Mouse (Mus musculus) forebrain, embryonic 11.5 days (tissue): ENCODE data around the gene C2cd5. TPM values are rescaled to one million over a fixed set of nuclear protein-coding genes. Genes with fewer than 3 reads are reported as not detected.
"Not testable (repeated sequence)": the region's sequence is repeated elsewhere in the genome, so short reads cannot be mapped to it uniquely, and the experiment has no call there.

Experiments used
- ATAC-seq: fragments of 200-750 bp; cut with Nextera tagmentation; replicated peaks from 2 replicates; pipeline ENCODE4 v1.8.0; 2017; ENCODE audit warnings: moderate TSS enrichment; ENCODE audit not compliant: low FRiP score
- DNase-seq: peaks from one replicate; pipeline ENCODE4 v3.0.0-alpha.2; 2017; ENCODE audit warnings: low spot score
- H3K27ac ChIP-seq: fragments of 300-500 bp; sonication (generic); 2 replicates; pipeline ENCODE4 v1.5.1; 2014; ENCODE audit warnings: low read depth, low read length
- H3K27me3 ChIP-seq: fragments of 300-500 bp; sonication (generic); 2 replicates; pipeline ENCODE4 v1.6.1; 2014; ENCODE audit warnings: mild to moderate bottlenecking, low read length, mixed read lengths; ENCODE audit not compliant: control insufficient read depth, insufficient read depth
- H3K36me3 ChIP-seq: fragments of 300-500 bp; sonication (generic); 2 replicates; pipeline ENCODE4 v1.6.1; 2014; ENCODE audit warnings: mild to moderate bottlenecking, low read length, moderate library complexity, mixed read lengths; ENCODE audit not compliant: control insufficient read depth, insufficient read depth
- H3K4me1 ChIP-seq: fragments of 300-500 bp; sonication (generic); replicated peaks from 2 replicates; pipeline ENCODE4 v1.6.1; 2014; ENCODE audit warnings: low read length, mixed read lengths; ENCODE audit not compliant: control insufficient read depth, insufficient read depth
- H3K4me2 ChIP-seq: fragments of 300-500 bp; sonication (generic); 2 replicates; pipeline ENCODE4 v1.6.1; 2014; ENCODE audit warnings: low read depth, mild to moderate bottlenecking, low read length, moderate library complexity, mixed read lengths; ENCODE audit not compliant: severe bottlenecking
- H3K4me3 ChIP-seq: fragments of 300-500 bp; sonication (generic); 2 replicates; pipeline ENCODE4 v1.5.1; 2014; ENCODE audit warnings: low read depth, low read length
- H3K9ac ChIP-seq: fragments of 300-500 bp; sonication (generic); 2 replicates; pipeline ENCODE4 v1.6.1; 2014; ENCODE audit warnings: low read length
- H3K9me3 ChIP-seq: fragments of 300-500 bp; sonication (generic); 2 replicates; pipeline ENCODE4 v1.6.1; 2016; ENCODE audit warnings: low read length, mixed read lengths; ENCODE audit not compliant: control insufficient read depth
- WGBS: fragments of 180-500 bp; shearing (Covaris S2); extraction: QIAGEN DNeasy Blood & Tissue Kit; methylation state at CpG from one replicate; pipeline ENCODE4 v1.1.7; 2014; 5-methylcytosine and 5-hydroxymethylcytosine counted together
- polyA plus RNA-seq: library from polyadenylated mRNA; unstranded; fragments of >200 nt; fragmentation: Nextera tagmentation; extraction: Ambion mirVana; gene quantifications from 2 replicates; pipeline ENCODE4 v1.2.1, GENCODE M21; 2014

C2cd5 gene
- polyA plus RNA-seq, 1 experiment from 2014 or later: 37.5 TPM

DNA sequence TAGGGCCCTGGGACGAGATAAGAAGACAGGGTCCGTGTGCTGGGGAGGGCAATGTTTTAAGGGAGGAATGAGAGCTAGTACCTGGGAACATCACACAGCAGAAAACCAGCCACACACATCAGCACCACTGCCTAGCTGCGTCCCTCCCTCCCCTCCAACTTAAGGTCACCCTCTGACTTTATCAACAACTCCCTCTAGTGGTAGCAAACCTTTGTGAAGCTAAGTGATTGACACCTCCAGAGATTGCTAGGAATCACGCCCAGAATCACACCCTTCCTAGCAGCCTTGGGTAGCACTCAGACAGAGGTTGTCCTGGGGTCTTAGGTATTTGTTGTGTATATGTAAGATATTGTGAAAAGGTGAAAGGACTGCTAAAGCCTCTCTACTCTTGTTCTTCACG, 79.3 kb downstream of the C2cd5 start:
- ATAC-seq (no peak), DNase-seq (no peak)
- no peak overlapping the region for H3K4me2 ChIP-seq

DNA sequence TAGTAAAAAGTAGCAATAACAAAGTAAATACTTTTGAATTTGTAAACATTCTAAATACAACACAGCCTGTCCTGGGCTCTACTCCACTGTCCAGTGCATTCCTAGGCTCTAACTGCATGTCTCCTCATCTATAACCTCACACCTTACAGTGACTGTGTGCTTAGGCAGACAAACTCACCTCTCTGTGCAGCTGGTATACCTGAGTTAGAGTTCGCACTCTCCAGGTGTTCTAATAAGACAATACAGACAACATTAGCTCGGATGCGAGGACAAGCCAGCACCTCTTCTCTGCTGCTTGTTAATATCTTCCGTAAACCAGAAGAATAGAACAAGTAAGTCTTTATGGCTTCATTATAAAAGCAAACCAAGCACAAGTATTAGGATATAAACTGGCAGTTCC, 79.8 kb downstream of the C2cd5 start:
- Histone ChIP-seq H3K4me1 (no peaks in the 10 kb centered on the region), H3K9me3 (no peaks in the 10 kb centered on the region), H3K27ac (no peak overlapping the region), H3K4me3 (no peak overlapping the region), H3K4me2 (no peak overlapping the region), H3K9ac (no peak overlapping the region), H3K27me3 (no peaks in the 10 kb centered on the region), H3K36me3 (no peaks in the 10 kb centered on the region)
- DNase-seq (no peak), ATAC-seq (no peak)
- 98% methylated on average over 4 of the region's 4 CpGs for WGBS

More for the DNA sequence above, 79.3 kb downstream of the C2cd5 start:
- 65% methylated on average over 5 of the region's 5 CpGs for WGBS
- Histone ChIP-seq H3K36me3 (no peaks in the 10 kb centered on the region), H3K27me3 (no peaks in the 10 kb centered on the region), H3K27ac (no peak overlapping the region), H3K9me3 (no peaks in the 10 kb centered on the region), H3K4me3 (no peak overlapping the region), H3K4me1 (no peaks in the 10 kb centered on the region), H3K9ac (no peak overlapping the region)

DNA sequence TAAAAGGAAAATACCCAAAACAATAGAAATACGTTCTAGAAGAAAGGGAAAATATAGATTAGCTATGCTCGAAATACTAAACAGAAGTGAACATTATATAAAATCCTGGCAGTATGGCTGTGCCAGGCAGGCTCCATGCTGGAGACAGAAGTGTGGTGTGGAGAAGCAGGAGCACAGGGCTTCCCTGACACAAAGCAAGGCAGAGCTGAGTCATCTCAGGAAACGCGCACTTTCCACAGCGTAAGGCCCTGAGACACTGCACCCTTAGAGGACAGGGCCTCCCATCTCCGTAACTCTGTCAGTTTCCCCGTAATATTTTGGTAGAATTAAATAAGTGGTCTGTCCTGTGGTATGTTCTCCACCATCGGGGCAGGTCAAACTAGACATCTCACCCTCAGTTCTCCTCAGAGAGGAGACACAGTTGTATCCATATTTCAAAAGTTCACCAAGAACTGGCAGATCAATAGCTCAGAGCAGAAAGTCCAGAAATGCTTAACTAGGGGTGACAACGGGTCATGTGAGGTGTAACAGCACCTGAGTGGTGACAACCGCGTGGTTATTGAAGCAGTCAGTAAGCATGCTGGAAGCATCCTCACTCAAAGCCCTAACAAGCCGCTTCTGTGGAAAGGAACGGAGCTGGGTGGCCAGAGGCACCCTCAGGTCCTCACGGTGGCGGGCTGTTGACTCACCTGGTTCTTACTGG, 87.3 kb downstream of the C2cd5 start:
- H3K4me3 ChIP-seq: no peak overlapping the region
- no peak overlapping the region for H3K4me2 ChIP-seq
- DNase-seq (peak; percentile 41), ATAC-seq (no peak)
- H3K27me3 ChIP-seq: no peaks in the 10 kb centered on the region
- H3K27ac ChIP-seq: no peak overlapping the region
- no peaks in the 10 kb centered on the region for H3K36me3 ChIP-seq
- H3K9me3 ChIP-seq: no peaks in the 10 kb centered on the region
- WGBS: 93% methylated on average over 15 of the region's 15 CpGs
- H3K4me1 ChIP-seq: no peaks in the 10 kb centered on the region
- H3K9ac ChIP-seq: no peak overlapping the region

DNA sequence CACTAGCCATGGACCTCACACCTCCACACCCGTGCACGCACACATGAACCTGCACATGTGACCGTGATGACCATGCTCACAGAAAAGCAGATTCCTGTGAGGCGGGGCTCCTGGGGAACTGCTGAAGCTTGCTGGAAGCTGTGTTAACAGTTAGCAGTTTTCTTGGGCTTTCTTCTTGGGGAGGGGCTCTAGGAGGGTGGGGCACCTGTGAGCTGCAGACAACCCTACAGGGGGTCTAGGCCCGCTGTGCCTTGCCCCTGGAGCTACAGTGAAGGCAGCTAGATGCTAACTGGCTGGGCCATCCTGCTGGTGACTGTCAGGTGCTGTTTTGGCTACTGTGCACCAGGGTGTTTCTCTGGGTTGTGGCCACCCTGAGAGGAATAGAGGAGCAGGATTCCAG, 91.1 kb downstream of the C2cd5 start:
- peak; percentile 34 for DNase-seq
- Histone ChIP-seq H3K4me3 (no peak overlapping the region), H3K4me1 (no peaks in the 10 kb centered on the region), H3K4me2 (no peak overlapping the region), H3K9ac (no peak overlapping the region), H3K36me3 (no peaks in the 10 kb centered on the region), H3K9me3 (no peaks in the 10 kb centered on the region), H3K27ac (no peak overlapping the region), H3K27me3 (no peaks in the 10 kb centered on the region)
- no peak for ATAC-seq
- WGBS: 89% methylated on average over 5 of the region's 5 CpGs

DNA sequence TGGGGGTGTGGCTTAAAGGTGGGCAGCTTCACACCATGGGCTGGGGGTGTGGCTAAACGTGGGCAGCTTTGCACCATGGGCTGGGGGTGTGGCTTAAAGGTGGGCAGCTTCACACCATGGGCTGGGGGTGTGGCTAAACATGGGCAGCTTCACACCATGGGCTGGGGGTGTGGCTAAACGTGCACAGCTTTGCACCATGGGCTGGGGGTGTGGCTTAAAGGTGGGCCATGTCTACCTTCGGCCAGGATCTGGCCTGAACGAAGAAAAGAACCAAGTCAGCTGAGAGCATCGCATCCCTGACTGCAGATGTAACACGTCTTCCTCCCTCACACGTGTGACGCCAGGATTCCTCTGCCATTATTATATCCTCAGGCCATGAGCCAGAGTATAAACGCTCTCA, 94.7 kb downstream of the C2cd5 start:
- not testable (repeated sequence) for H3K4me3 ChIP-seq, ATAC-seq, H3K27me3 ChIP-seq, H3K4me1 ChIP-seq, H3K9me3 ChIP-seq, H3K27ac ChIP-seq, H3K36me3 ChIP-seq, H3K9ac ChIP-seq, H3K4me2 ChIP-seq
- DNase-seq: peak; percentile 30
- WGBS: 91% methylated on average over 9 of the region's 9 CpGs

DNA sequence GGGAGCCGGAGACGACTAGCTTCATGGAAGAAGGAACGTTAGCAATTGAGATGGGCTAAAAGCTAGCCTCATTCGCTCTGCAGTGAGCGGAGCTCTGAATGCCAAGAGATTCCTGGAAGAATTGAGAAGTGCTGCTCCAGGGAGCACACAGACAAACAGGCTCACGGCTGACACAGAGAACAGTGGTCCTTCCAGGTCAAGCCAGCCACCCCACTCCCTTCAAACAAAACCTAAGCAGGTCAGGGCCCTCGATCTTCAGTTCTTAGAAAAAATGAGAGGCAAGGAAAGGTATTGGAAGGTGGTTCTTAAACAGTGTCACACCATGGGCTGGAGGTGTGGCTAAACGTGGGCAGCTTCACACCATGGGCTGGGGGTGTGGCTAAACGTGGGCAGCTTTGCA, 95.1 kb downstream of the C2cd5 start:
- H3K9me3 ChIP-seq: no peaks in the 10 kb centered on the region
- no peaks in the 10 kb centered on the region for H3K4me1 ChIP-seq
- H3K4me3 ChIP-seq: no peak overlapping the region
- H3K4me2 ChIP-seq: no peak overlapping the region
- no peak for ATAC-seq
- WGBS: 80% methylated on average over 9 of the region's 9 CpGs
- no peaks in the 10 kb centered on the region for H3K36me3 ChIP-seq
- no peaks in the 10 kb centered on the region for H3K27me3 ChIP-seq
- H3K27ac ChIP-seq: no peak overlapping the region
- H3K9ac ChIP-seq: no peak overlapping the region
- peak; percentile 16 for DNase-seq

DNA sequence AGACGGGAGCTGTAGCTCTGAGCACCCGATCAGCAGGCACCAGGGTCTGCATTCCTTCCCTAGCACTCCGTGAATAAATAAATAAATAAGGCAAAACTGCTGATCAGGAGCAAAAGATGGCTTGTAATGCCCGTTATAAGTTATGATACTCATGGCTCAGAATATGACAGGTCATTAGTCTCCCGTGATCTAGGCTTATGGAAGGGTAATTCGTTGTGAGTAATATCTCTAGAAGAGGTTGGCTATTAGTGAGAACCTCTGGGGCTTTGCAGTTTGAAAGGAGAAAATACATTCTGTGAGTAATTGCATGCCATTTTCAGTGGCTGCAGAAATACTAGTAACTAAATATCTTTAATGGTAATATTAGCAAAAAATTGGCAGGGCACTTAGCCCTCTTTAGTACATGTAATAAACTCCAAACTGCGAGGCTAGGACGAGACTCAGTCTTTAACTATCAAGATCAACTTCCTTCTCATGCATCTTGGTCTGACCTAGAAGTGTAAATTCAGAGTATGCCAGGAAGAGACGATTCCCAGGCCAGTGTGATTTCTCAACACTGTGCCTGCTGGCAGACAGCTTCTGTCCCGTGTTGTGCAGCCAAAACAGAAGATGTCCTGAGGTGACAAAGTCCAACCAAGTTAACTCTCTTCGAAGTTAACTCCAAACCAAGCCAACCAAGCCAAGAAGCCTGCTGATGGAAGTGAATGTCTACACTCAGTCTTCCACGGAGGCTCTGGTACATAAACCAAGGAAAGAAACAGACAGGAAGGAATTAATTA, 101.5 kb downstream of the C2cd5 start:
- Histone ChIP-seq H3K4me3 (no peak overlapping the region), H3K4me2 (no peak overlapping the region), H3K4me1 (no peaks in the 10 kb centered on the region; the same call in 1 of the 2 replicates), H3K9me3 (no peaks in the 10 kb centered on the region), H3K36me3 (no peaks in the 10 kb centered on the region), H3K27me3 (no peaks in the 10 kb centered on the region), H3K27ac (no peak overlapping the region), H3K9ac (no peak overlapping the region)
- DNase-seq (peak; percentile 33), ATAC-seq (no peak)
- 85% methylated on average over 12 of the region's 12 CpGs for WGBS

DNA sequence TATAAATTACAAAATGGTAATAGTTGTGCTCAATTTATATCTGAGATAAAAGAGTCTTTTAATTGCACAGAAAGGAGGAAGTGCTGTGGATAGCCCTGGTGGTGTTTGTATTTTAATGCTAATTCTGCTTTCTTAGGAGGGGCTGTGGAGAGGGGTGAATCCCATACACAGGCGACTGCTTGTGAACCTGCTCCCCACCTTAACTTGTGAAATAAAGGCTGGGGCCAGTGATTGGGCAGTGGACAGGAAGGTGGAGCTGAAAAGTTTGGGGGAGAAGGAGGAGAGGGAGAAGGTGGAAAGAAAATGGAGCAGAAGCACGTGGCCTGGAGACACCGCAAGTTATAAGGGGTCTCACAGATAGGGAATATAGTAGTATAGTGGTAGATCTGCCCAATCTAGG, 103.1 kb downstream of the C2cd5 start:
- WGBS: 79% methylated on average over 3 of the region's 3 CpGs
- DNase-seq (peak; percentile 43), ATAC-seq (no peak)
- Histone ChIP-seq H3K9ac (no peak overlapping the region), H3K4me1 (no peaks in the 10 kb centered on the region; the same call in 1 of the 2 replicates), H3K36me3 (no peaks in the 10 kb centered on the region), H3K4me3 (no peak overlapping the region), H3K27me3 (no peaks in the 10 kb centered on the region), H3K27ac (no peak overlapping the region), H3K9me3 (no peaks in the 10 kb centered on the region), H3K4me2 (no peak overlapping the region)
